Mouse (Mus musculus): ENCODE data around the gene Apc2.
A peak's percentile ranks its signal among the peaks of the same experiment; 100 is the strongest.

The Apc2 gene

DNA sequence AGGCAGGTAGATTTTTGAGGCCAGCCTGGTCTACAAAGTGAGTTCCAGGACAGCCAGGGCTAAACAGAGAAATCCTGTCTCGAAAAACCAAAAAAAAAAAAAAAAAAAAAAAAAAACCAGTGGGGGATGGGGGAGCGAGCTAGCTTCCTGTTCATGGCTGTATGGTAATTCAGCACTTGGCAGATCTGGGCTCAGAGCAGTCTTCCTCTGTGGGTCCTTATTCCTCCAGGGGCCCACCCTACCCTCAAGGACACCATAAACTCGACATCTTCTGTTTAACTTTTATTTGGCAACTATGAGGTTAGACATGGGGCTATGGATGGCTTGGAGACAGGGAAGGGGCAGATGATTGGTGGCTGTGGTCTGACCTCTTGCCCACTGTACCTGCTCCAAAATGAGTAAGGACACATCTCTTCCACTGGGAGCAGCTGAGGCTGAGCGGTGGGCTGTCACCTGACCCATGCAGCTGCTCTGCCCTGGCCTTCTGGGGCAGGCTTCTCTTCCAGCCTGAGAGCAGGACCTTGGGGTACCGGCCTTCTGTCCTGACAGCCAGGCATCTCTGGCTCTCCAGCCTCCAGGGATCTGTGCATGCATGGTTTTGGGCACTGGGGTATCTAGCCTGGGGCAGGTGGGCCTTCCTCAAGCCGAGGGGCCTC, 25.4 kb downstream of the Apc2 start:
- no peak for DNase-seq (ENCODE audit: low spot score)

DNA sequence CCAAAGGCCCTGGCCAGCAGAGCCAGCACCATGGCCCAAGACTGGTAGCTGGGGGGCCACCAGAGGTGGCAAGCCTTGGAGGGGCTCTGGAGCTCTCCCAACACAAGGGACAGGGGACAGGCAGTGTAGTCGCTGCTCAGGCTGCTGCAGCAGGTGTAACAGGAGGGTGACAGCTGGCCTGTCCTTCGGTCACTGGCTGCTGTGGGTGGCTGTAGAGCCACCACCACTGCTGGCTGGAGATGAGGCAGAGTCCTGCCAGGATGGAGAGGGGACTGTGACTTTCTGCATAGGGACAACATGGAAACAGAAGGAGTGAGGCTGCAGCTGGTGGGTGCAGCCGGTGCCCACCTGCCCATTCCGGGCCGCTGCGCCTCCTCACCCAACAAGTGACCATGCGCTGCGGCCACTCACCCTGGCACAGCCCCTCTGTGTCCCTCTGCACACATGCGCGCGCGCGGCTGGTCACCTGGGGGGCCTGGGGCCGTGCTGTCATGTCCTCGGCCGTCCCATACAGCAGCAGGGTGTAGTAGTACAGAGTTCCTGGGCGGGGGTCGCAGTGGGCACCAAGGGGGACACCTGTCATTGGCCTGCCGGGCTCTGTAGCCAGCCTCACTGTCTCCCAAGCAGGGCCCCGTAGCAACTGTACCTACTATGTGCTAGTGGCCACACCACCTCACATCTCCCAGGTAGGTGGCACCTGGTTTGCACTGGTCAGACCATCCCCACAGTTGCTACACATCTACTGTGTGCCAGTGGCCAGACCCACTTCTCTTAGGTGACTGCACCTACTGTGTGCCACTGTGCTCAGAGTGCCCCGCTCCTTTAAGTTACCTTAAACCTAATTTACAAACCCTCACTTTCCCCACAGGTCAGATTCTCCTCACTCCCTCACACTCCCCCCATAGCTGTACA, 26.1 kb downstream of the Apc2 start:
- no peak for DNase-seq (ENCODE audit: low spot score)

DNA sequence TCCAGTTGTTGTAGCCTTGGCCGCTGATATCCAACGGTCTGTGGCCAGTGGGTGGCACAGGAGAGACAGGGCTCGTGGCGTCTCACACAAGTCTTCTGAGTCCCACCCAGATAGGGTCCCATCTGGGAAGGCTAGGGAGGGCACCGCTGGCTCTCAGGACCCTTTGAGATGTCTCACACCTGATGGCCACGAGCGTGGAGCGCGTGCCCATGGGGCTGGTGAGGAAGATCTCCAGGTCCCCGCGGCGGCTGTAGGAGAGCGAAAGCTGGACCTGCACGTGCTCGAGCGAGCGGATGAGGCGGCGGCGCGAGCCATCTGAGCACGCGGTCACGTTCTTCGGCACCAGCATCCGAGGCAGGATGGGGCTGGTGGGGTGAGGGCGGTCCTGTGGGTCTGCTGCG, 27.0 kb downstream of the Apc2 start:
- DNase-seq (ENCODE audit: low spot score): no peak

DNA sequence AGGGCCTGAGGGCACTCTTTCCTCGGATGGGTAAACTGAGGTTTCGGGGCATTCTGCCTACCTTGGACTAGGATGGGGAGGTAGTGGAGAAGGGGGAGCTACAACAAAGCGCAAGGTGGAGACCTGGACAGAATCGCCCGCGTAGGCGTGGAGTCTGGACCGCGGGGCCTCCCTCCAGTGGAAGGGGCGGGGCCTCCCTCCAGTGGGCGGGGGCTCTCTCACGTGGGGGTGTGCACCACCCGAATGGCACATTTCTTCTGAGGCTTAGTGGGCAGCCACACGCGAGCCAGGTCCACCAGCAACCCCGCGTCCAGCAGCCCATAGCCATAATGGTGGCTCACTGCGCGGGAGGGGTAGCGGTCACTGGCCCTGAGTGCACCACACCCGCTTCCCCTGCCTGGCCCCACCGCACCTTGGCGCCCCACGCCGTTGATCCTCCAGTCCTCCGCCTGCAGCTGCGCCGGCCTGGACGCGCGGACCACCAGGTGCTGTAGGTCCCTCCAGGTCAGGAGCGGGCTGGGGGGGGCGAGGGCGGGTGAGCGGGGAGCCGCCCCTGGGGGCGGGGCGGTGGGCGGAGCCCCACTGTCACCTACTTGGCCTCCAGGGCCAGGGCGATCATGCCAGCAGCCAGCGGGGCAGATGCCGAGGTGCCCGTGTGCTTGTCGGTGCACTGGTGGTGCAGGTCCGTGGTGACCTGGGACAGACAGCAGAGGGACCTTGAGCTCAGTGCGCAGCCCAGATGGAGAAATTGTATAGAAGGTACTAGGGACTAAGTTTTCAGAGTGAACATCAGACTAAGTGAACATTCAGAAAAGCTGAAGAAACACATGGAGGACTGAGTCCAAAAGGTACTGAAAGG, 27.7 kb downstream of the Apc2 start:
- DNase-seq (ENCODE audit: low spot score): peak; percentile 73

DNA sequence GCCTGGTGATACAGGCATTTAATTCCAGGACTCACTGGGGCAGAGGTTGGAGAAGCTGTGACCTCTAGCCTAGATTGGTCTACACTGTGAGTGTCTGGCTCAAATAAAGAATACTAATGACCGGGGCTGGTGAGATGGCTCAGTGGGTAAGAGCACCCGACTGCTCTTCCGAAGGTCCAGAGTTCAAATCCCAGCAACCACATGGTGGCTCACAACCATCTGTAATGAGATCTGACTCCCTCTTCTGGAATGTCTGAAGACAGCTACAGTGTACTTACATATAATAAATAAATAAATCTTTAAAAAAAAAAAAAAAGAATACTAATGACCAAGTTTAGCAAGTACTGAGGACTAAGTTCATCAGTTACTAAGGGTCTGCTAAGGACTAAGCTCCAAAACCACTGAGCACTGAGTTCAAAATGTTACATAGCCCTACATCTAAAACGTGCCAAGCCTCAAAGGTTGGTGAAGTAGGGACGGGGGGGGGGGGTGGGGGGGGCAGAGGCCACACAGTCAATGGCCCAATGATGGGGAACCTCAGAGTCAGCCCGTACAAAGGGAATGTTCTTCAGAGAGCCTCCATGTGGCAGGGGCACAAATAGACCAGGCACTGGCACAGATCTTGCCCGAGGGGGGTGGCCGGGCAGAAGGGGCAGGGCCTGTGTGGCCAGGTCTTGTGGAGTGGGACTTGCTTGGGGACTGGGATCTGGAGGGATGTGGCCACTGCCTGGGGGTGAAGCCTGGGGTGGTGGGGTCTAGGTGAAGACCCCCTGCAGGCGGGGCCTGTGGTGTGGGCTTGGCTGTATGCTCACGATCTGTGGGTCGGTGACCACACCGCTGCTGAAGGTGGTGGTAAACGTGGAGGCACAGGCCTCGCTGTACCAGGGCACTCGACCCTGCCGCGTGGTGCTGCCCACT, 28.6 kb downstream of the Apc2 start:
- DNase-seq (ENCODE audit: low spot score): no peak

DNA sequence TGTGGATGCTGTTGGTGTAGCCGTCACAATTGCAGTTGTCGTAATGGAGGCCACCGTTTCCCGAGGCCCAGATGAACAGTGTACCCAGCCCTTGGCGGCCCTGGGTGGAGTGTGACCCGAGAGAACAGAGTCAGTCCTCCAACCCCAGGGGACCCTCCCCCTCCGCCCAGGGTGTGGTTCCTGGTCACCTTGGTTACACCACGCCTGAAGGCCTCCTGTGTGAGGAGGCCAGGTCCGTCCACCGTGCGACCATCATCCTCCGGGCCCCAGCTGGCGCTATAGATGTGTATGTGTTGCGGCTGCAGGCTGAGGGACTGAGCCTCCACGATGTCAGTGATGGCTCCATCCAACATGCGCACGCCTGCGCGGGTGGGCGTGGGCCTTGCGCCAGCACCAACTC, 29.3 kb downstream of the Apc2 start:
- DNase-seq (ENCODE audit: low spot score): no peak

DNA sequence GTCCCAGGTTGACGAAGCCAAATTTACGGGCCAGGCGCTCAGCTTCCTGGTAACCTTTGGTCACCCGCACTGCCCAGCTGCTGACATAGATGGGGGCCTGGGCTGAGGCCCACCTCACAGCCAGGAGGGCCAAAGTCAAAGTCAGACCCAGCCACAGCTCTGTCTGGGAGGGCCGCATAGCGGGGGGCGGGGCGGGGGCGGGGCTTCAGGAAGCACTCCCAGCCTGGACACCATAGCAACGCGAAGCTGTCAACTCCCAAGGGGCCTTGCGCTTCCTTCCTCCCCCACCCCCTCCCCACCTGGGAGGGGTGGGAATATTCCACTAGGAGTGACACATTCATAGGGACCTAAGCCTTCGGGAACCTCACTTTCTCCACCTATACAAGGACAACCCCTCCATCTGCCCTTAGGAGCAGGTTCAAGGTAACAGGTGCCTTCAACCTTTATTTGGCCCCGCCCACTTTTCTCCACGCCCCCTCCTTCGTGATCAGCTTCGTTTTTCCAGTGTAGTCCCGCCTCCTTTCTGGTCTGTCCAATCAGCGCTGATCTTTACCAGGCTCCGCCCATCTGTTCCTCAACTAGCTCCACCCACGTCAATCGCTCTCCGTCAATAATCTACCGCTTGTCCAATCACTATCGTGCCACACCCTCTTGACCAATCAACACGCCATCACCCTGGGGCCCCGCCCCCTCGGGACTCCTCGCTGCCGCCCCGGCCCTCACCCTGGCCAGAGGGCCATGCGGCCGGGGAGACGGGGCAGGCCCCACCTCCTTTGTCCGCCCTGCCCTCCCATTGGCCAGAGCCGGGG, 33.7 kb downstream of the Apc2 start, which contains the start of the genes Pcsk4 and Reep6:
Pcsk4 (minus strand) TSS at position 226 of the 809 bp plus-strand sequence.
Reep6 (plus strand) TSS at position 681 of the 809 bp plus-strand sequence.
- peak; percentile 97 for DNase-seq (ENCODE audit: low spot score)

DNA sequence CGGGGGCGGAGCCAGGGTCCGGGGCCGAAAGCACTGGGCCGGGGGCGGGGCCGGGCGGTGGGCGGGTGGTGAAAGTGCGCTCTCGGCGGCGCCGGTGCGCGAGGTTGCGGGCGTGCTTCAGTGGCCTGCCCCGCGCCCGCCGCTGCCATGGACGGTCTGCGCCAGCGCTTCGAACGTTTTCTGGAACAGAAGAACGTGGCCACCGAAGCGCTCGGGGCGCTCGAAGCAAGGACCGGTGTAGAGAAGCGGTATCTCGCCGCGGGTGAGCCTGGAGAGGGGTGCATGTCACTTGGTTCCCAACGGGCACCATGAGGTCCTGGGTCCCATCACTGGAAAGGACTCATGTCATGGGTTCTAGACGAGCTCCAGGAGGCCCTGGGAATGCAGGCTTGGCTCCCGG, 34.3 kb downstream of the Apc2 start:
- DNase-seq (ENCODE audit: low spot score): no peak

DNA sequence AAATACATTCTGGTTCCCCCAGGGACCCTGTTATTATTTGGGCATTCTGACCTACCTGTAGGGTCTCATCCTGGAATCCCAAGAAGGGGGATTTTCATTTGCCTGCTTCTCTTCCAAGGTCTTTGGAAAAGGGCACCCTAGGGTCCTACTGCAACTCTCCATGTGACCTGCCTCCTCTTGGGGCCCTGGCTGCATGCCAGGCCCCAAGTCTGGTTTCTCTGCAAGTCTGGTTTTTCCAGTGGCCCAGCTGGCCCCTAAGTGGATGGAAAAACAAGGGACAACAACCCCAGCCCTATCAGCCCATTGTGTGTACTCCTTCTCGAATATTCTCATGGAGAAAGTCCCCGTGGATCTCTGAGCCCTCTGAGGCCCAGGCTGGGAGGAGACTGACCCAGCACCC, 35.1 kb downstream of the Apc2 start:
- no peak for DNase-seq (ENCODE audit: low spot score)

DNA sequence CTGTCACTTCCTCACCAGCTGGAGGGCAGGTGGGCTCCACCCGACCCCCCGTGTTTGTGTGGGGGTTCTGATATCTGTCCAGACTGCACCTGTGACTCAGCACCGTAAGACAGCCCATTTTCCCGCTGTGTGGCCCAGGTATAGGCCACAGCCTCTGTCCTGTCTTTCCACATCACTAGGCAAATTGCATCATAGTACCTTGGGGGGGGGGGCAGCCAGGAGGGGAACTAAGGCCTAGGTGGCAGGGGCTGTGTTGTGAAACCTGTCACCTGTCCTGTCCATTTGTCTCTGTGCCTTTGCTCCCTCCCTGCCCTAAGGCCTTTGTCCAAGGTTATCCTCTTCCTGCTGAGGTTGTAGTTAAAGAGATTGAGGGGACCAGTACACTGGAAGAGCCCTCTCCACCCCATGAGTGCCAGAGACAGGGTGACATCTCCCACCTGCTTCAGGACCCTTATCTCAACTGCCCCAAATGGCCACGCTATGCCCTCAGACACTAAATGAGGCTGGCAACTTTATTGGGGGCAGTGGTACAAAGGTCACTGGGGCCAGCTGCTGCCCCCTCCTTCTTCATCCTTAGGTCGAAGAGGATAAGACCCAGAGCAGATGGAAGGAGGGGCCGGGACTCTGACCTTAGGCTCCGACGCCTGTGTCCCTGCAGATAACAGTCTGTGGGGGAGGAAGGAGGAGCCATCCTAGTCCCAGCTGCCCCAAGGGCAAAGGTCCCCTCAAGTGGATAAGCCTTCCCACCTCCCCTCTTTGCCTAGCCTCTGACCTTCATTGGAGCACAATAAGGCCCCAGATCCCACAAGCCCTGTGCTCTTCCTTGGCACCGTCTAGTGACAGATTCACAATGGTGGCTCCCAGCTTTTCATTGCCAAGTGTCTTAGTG, 36.1 kb downstream of the Apc2 start:
- no peak for DNase-seq (ENCODE audit: low spot score)

DNA sequence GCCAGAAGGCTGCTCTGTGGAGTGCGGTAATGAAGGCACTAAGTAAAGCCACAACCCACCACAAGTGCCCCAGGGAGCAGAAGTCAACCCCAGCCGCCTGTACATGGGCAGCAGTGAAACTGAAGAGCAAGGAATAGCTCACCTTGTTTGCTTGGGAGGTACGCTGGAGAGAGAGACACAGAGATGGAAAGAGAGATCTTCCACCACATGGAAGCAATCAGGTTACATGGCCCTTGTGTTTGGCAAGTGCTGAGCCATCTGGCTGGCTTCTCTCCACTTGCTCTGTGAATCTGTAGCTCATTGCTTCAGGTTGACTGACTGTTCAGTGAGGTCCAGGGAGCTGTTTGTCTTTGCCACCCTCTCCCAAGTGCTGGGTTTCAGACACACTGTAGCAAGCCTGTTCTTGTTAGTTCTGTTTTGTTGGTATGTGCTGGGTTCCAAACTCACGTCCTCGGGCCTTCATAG, 36.8 kb downstream of the Apc2 start:
- no peak for DNase-seq (ENCODE audit: low spot score)

DNA sequence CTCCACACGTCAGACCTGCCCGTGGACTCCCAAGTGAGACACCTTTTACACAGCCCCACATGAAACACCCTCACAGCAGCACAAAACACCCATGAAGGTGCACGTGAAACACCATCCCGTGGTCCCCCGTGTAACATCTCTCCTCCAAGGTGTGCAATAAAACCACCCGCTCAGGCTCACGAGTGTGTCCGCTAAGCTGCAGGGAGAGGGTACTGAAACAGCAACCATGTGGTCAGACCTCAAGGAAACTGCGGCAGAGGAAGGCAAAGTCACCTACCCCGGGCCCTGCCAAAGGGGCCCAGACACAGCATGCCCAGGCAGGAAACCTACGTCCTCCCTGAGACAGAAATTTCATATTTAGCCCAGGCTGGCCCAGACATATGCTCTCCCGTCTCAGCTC, 40.5 kb downstream of the Apc2 start:
- no peak for DNase-seq (ENCODE audit: low spot score)

DNA sequence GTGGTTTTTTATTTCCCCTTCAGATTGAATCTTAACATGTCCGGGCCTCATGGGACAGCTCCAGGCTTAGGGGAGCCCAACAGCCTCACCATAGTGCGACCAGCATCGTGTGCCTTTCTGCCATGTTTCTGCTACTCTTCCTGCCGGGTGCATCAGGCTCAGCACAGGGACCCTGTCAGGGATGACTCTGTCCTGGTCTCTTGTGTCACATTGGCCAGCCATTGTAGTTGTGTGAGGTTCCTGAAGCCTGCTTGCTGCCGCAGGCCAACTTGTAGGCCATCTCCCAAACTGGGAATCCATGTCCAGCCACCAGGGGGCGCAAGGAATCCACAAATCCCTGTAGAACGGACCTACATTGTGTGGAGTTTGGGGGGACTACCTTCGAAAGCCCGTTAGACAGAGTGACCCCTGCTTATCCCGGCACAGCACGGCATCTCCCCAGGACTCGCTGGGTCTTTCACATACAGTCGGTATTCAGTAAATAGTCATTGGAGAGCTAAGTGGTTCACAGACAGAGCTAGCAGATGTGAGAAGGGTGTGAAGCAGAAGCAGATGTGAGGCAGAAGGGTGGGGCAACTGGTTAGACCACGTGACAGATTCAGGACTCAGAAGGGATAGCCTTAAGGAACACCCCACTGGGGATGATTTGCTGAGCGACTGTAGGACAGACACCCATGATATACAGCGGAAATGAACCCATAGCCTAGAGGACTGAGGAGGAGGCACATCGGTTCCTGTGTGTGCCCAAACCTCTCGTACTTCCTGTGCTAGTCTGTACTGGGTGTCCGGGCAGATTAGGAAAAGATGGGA, 44.4 kb downstream of the Apc2 start:
- DNase-seq (ENCODE audit: low spot score): peak; percentile 85

DNA sequence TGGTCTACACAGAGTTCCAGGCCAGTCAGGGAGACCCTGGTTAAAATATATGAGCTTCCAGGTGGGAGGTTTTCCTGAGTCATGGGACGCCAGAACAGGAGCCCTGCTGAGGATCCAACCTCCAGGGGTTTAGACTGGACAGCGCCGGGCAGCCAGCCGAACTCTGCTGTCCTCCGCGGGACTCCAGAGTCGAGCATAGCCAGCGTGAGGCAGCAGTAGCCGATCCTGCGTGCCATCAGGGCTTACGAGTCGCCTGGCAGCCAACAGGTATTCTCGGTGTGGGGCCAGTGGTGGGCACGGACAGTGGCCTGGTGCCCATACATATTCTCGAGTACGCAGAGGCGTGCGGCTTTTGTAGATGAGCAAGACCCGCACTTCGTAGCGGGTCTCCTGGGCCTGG, 45.2 kb downstream of the Apc2 start:
- DNase-seq (ENCODE audit: low spot score): no peak

DNA sequence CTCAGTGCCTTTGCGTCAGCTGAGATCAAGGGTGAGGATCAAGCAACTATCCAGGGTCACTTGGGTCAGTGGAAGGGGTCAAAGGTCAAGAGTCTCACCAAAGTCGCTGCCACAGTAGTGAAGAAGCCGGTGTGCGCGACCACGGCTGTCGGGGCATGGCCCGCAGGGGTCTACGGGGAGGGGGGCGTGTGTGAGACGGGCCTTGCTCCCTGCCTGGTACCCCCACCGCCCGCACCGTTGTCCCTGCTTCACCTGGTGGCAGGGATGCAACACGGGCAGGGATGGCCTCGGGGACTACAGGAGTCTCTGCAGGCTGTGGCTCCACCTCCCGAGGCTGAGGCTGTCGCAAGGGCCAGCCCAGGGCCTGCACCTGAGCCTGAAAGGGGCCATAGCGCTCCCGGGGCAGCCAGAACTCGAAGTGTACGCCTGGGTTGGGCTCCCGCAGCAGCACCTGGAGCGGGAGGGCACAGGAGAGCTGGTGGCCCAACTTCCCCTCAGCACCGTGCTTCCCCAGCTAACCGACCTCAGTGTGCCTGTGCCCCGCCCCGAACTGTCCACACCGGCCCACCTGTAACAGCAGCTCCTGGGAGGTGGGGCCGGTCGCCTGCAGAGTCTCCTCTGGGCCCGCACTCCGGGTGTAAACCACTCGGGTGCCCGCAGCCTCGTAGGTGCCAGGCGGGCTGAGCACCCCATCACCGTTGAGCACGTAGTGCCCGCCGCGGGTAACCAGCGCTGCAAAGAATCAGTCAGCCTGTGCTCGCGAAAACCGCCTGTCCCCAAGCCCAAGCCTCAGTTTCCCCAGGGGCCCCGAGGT, 45.9 kb downstream of the Apc2 start:
- DNase-seq (ENCODE audit: low spot score): no peak

DNA sequence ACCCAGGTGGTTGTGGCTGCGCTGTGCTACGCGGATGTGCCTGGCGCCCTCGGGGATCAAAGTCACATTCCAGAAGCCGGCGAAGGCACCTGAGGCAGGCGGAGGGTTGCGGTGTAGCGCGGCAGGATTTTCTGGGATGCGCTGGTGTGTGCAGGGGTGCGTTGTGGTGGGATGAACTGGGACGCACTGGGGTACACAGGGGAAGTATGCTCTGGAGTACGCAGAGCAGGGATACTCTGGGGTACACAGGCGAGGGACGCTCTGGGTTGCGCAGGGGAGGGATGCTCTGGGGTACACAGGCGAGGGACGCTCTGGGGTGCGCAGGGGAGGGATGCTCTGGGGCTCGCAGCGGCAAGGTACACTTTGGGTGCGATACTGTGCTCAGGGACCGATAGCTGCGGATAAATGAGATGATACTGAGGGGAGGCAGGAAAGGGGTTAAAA, 46.5 kb downstream of the Apc2 start:
- no peak for DNase-seq (ENCODE audit: low spot score)

DNA sequence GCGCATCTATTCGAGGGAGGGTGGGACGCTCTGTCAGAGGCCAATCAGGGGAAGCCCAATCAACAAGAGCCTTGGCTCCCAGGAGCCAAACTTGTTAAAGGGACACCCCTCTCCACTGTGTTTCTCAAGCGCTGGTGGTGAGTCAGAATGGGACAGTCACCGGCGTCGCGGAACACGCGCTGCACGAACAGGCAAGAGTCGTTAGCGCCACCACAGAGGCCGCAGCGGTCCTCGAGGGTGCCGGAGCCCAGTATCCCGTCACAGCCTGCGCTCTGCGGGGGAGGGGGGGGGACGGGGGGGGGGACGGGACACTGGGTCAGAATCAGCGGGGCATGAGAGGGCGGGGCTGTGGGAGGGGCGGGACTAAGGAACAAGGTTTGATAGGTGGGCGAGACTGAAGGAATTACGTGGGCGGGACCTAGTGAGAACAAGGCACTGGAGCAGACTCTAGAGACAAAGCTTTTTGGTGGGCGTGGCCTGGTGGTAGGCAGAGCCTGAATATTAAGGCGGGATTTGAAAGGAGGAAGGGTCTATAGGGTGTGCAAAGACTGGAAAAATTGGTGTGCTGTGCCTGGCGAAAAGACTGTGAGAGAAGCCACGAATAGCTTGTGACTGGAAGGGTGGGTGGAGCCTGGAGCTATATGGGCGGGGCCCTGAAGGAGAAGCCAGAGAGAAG, 47.1 kb downstream of the Apc2 start:
- peak; percentile 61 for DNase-seq (ENCODE audit: low spot score)
